Mouse (Mus musculus) adrenal gland, adult (tissue): ENCODE results near the gene Hint2.

Experiments
- DNase-seq, 2 experiments: peaks; one replicate each; pipeline ENCODE4 v3.0.0; 2022 to 2023; ENCODE audit warnings: low spot score in 1 of 2; ENCODE audit not compliant: inconsistent age in 2 of 2

Hint2 gene

DNA sequence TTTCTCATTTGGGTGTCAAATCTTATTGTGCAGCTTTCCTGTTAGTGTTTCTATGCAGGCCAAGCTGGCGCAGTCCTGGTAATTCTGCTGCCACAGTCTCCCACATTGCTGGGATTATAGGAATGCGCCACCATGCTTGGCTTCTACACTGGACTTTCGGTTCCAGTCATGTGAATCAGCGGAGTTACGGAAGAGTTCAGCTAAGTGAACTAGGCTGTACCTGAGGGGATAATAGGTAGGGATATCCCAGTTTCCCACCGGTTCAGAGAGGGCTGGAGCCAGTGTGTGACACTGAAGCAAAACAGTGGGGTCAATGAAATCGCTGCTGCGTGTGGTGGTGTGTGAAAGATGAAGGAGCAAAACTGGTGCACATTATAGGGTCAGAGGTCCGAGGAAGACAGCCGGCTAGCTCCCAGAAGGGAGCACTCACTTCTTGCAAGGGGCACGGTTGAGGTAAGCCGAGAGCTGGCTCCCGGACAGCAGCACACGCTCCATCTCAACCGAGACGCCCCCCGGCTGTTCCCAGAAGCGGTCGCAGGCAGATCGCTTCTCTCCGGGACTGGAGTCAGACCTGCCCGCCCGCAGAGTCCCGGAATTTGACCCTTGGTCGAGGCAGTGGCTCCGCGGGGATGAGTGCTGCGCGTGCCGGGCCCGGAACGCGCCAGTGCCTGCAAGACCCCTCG, 469 bp downstream of the Hint2 start:
- no peak for DNase-seq

DNA sequence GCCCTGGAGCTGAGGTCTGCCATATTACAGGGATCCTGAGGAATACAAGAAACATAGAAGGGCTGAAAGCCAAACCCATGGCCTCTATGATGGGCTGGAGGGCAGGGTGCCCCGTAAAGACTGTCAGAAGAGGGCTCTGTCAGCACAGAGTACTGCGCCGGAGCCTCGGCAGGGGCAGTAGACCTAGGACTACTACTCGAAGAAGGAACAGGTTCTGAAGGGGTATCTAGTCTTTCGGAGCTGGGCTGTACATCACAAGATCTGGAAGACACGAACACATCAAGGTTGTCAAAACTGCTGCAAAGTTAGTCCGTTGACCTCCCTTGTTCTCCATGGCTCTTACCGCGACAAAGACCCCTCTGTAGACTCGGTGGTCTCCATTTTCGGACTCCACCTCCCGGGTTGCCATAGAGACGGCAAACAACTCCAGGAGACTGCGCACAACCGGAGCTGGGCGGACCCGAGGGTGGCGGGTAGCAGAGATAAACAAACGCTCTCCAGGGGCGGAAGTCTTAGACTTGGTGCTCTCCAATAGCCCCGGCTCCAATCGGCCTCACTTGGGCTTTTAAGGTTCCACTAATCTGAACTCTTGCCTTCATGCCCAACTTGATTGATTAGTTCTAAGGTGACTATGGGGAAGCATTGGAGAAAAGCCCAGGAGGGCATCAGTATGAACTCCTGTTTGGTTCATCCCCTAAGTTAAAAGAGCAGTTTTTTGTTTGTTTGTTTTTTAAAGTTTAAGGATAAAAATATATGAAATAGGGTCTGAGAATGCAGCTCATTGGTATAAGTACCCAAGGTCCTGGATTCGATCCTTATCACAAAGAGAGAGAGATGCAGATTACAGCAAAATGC, 2.9 kb downstream of the Hint2 start, which contains the start of gene Spag8:
Gene Spag8, minus strand, starts transcription at position 434 of the 855 bp plus-strand sequence.
- DNase-seq = peak; percentile 43 to 60

DNA sequence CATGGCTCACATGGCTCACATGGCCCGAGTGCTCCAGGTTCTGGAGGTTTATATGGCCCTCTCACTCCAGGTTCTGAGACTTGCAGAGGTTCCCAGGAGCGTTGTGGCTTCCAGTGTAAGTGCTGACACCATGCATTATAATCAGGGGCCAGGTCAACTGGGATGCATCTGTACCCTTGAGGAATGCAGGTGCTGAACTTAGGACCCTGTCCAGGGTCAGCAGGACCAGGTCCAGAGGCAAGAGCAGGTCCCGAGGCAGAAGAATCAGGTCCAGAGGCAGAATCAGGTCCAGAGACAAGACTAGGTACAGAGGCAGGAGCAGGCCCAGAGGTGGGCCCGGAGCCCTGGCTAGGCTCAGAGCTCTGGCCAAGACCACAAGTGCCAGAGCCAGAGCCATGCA, 3.5 kb downstream of the Hint2 start:
- DNase-seq = no peak

DNA sequence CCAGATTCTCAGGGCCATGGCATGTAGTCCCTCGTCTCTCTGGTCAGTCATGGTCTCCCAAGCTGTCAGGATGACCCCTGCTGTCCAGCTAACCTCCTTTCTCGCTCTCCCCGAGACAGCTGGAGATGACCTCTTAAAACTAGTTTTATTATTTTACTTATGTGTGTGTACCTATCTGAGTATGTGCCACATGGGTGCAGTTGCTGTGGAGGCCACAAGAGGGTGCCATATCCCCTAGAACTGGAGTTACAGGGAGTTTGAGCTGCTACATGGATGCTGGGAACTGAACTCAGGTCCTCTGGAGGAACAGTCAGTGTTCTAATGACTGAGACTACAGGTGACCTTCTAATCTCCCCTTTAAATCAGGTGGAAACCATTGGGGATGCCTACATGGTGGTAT, 6.5 kb downstream of the Hint2 start:
- DNase-seq = no peak

DNA sequence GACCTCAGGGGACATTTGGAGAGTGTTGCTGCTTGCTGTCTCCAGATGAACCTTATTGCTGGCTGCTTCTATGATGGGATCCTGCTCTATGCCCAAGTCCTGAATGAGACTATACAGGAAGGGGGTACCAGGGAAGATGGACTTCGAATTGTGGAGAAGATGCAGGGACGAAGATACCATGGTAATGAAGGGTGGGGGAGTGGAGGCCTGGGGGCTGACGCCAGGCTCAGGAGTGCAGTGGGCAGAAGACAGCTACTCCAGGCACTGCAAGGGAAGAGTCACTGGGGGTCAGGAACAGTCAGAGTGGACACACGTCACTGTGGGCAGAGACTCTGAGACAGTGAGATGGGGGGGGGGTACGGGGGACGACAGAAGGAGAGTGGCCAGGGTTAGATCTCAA, 15.8 kb downstream of the Hint2 start:
- DNase-seq = no peak

- peak in 1 of 2 experiments; percentile 1 for DNase-seq
Observed at GRCm38 (mm10) chr4:43640076-43640475, 16.2 kb downstream of the Hint2 start.

- DNase-seq = peak in 1 of 2 experiments; percentile 2
Observed at GRCm38 (mm10) chr4:43636751-43637150, 19.5 kb downstream of the Hint2 start.

- DNase-seq = peak in 1 of 2 experiments; percentile 2
Observed at GRCm38 (mm10) chr4:43634621-43635374, 21.5 kb downstream of the Hint2 start.

DNA sequence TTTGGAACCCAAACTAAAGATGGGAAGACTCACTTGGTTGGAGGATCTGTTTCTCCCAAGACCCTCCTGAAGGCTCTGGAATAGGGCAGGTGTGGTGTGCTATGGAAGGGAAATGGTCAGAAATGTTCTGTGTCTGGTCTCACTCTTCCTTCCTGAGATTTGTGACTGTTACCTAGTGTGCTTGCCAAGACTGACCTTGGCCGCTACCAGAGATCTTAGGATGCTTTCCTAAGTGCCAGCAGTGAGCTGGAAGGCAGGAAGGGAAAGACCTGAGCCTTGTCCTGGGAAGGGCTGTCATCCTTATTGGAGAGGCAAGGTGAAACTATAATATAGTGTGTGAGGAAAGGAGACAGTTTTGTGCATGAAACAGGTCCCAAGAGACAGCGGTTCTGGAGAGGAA, 22.5 kb downstream of the Hint2 start:
- peak; percentile 18 to 50 for DNase-seq

DNA sequence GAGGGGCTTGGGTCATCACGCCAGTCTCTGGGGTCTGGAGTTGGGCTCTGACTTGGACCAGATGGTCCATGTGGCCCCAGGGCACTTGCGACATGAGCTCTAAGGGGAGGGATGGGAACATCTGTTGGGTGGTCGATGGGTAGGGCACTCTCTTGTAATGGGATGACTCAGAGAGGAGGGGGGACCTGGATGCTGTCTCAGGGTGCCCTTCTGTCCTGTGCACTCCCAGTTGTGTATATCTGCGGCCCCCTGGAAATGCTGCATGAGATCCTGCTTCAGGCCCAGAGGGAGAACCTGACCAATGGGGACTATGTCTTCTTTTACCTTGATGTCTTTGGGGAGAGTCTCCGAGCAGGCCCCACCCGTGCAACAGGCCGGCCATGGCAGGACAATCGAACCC, 23.0 kb downstream of the Hint2 start:
- DNase-seq = peak in 1 of 2 experiments; percentile 9

DNA sequence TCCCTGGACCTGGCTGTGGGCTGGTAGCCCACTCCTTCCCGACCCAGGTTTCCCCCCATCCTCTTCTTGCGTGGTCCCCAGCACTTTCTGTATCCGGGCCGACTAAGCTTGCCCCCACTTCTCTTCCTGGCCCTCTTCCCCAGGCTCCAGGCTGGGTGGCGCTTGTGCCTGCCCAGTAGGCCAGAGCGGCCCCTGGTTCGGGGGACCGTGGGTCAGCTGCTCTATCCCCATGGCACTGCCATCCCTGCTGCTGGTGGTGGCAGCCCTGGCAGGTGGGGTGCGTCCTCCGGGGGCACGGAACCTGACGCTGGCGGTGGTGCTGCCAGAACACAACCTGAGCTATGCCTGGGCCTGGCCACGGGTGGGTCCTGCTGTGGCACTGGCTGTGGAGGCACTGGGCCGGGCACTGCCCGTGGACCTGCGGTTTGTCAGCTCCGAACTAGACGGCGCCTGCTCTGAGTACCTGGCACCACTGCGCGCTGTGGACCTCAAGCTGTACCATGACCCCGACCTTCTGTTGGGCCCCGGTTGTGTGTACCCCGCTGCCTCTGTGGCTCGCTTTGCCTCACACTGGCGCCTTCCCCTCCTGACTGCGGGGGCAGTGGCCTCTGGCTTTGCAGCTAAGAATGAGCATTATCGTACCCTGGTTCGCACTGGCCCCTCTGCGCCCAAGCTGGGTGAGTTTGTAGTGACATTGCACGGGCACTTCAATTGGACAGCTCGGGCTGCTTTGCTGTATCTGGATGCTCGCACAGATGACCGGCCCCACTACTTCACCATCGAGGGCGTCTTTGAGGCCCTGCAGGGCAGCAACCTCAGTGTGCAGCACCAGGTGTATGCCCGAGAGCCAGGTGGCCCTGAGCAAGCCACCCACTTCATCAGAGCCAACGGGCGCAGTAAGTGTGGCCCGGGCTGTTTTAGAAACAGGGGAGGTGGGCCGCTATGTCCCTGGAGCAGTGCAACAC, 24.0 kb downstream of the Hint2 start:
- DNase-seq = peak; percentile 36

GRCm38 (mm10) chr4:43631046-43631955, 25.0 kb downstream of the Hint2 start, which contains the start of gene Npr2:
Npr2 (plus strand) TSS chr4:43631935.
- DNase-seq = peak; percentile 65 to 88

GRCm38 (mm10) chr4:43630671-43631045, 25.6 kb downstream of the Hint2 start:
- no peak for DNase-seq

DNA sequence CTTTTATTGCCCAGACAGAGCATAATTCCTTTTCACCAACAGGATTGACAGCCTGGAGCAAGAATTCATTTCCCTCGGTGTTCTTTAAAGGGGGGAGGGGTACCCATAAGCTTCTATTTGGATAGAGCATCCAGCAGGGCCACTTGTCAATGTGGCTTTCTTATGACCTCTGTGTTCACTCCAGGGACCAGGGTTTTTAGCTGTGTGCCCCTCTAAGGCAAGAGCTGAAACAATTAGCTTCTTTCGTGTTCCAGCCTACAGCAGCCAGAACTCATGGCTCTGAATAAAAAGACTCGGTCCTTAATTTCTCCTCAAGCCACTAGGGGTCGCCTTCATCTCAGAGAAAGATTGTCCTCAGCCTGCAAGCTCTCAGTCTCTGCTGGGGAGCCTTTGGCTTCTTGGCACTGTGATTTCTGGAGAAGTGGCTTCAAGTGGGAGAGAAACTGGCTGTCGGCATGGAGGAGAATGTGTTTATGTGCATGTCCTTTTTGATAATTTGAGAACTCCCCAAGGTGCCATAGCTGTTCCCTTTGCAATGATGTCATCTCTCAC, 26.2 kb downstream of the Hint2 start:
- DNase-seq = peak; percentile 81 to 95

- DNase-seq = peak in 1 of 2 experiments; percentile 11
Observed at GRCm38 (mm10) chr4:43629106-43629817, 27.0 kb downstream of the Hint2 start.

- DNase-seq = peak in 1 of 2 experiments; percentile 44
Observed at GRCm38 (mm10) chr4:43620146-43620778, 36.0 kb downstream of the Hint2 start.

DNA sequence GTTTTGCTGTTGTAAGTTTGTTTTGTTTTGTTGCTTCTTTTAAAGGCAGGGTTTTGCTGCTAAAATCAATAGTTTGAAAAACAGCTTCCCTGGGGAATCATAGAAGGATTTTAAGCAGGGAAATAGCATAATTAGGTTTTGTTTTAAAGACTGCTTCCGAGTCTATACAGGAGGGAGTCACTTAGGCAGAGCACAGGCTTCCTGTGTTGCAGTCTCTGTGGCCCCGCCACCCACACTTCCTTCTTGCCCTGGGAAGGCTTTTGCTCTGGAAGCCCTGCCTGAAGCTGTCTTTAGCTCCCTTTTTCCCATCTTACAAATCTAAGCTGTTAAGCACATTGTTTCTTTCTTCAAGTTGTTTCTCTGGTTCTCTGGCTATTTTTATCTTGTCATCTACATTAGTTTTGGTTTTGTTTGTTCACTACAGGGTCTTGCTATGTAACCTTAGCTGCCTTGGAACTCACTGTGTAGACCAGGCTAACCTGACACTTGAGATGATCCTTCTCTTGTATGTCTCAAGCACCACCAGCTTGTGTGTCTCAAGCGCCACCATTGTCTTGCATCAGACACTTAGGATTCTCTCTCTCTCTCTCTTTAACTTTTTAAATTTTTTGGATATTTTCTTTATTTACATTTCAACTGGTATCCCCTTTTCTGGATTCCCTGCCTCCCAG, 43.1 kb downstream of the Hint2 start:
- peak in 1 of 2 experiments; percentile 43 for DNase-seq
